Mouse (Mus musculus): ENCODE results near the gene Serinc2. TPM values are rescaled to one million over a fixed set of nuclear protein-coding genes. Genes with fewer than 3 reads are reported as not detected.

Gene Serinc2
- total RNA-seq, 1 experiment from 2014 or later = 2.2 TPM

Other genes with a start within 250 kb of the Serinc2 start
- 20.0 and 21.3 TPM in 2 replicates for gene Col16a1, start 231.4 kb downstream of the Serinc2 start, total RNA-seq (2021)
- gene Pef1, start 176.6 kb downstream of the Serinc2 start, total RNA-seq (2021) = 55.1 and 56.9 TPM in 2 replicates
- 0.48 and 0.90 TPM in 2 replicates for gene Hcrtr1, start 139.8 kb downstream of the Serinc2 start, total RNA-seq (2021)
- gene Tinagl1, start 104.1 kb downstream of the Serinc2 start, total RNA-seq (2021) = 131 and 156 TPM in 2 replicates
- gene Gm853, start 56.8 kb downstream of the Serinc2 start, total RNA-seq (2021) = not detected in 2 replicates
- gene Fabp3, start 29.4 kb upstream of the Serinc2 start, total RNA-seq (2021) = 185 and 345 TPM in 2 replicates
- 1.5 TPM in 1 of 2 replicates, not detected in the other for gene Gm10570, start 29.5 kb upstream of the Serinc2 start, total RNA-seq (2021)
- 34.5 and 39.1 TPM in 2 replicates for gene Zcchc17, start 80.7 kb upstream of the Serinc2 start, total RNA-seq (2021)
- 30.6 and 38.0 TPM in 2 replicates for gene Snrnp40, start 80.9 kb upstream of the Serinc2 start, total RNA-seq (2021)